Mouse (Mus musculus): Measurements from ENCODE around the gene Cfap70. TPM values are rescaled to one million over a fixed set of nuclear protein-coding genes. Genes with fewer than 3 reads are reported as not detected.

Gene Cfap70
- polyA plus RNA-seq, 1 experiment from 2014 or later = 0.31 TPM

- no peak for ATAC-seq (ENCODE audit: low FRiP score, low read depth)
- Histone ChIP-seq H3K27me3 (no peaks in the 10 kb centered on the region), H3K9me3 (no peaks in the 10 kb centered on the region), H3K4me2 (replicated peaks) (no peak overlapping the region), H3K4me3 (no peak overlapping the region), H3K4me1 (no peaks in the 10 kb centered on the region), H3K27ac (no peak overlapping the region), H3K9ac (no peak overlapping the region), H3K36me3 (peaks cover 87% of the 10 kb centered on the region)
- WGBS = 76% methylated on average over 14 of the region's 14 CpGs
These were observed 8.2 kb upstream of the Cfap70 start for GRCm38 (mm10) chr14:20460216-20460615.

GRCm38 (mm10) chr14:20458378-20458777, 6.4 kb upstream of the Cfap70 start:
- Histone ChIP-seq H3K27ac (no peak overlapping the region), H3K36me3 (peaks cover 72% of the 10 kb centered on the region), H3K4me3 (no peak overlapping the region), H3K4me2 (replicated peaks) (no peak overlapping the region), H3K9me3 (no peaks in the 10 kb centered on the region), H3K4me1 (no peaks in the 10 kb centered on the region), H3K27me3 (no peaks in the 10 kb centered on the region), H3K9ac (no peak overlapping the region)
- 93% methylated on average over 9 of the region's 9 CpGs for WGBS
- no peak for ATAC-seq (ENCODE audit: low FRiP score, low read depth)

GRCm38 (mm10) chr14:20452929-20453328, 903 bp upstream of the Cfap70 start:
- H3K4me2 ChIP-seq (replicated peaks) = no peak overlapping the region
- no peaks in the 10 kb centered on the region for H3K27me3 ChIP-seq
- peaks cover 23% of the 10 kb centered on the region for H3K36me3 ChIP-seq
- H3K4me1 ChIP-seq = 0 out of 2 replicates have a peak, but pooled peaks cover 4% of the 10 kb centered on the region
- H3K4me3 ChIP-seq = no peak overlapping the region
- ATAC-seq (ENCODE audit: low FRiP score, low read depth) = no peak
- 88% methylated on average over 5 of the region's 5 CpGs for WGBS
- no peak overlapping the region for H3K27ac ChIP-seq
- no peaks in the 10 kb centered on the region for H3K9me3 ChIP-seq
- no peak overlapping the region for H3K9ac ChIP-seq

GRCm38 (mm10) chr14:20451302-20451701, 724 bp downstream of the Cfap70 start:
- peaks cover 10% of the 10 kb centered on the region for H3K36me3 ChIP-seq
- H3K27me3 ChIP-seq = no peaks in the 10 kb centered on the region
- H3K4me2 ChIP-seq (replicated peaks) = peak overlapping the region; percentile 74
- peak overlapping the region; percentile 42 for H3K4me3 ChIP-seq
- WGBS = 17% methylated on average over 2 of the region's 2 CpGs
- no peak overlapping the region for H3K27ac ChIP-seq
- H3K4me1 ChIP-seq = 0 out of 2 replicates have a peak, but pooled peaks cover 4% of the 10 kb centered on the region
- ATAC-seq (ENCODE audit: low FRiP score, low read depth) = no peak
- peak overlapping the region; percentile 62 for H3K9ac ChIP-seq
- no peaks in the 10 kb centered on the region for H3K9me3 ChIP-seq

GRCm38 (mm10) chr14:20447209-20447608, 4.8 kb downstream of the Cfap70 start:
- no peak overlapping the region for H3K4me2 ChIP-seq (replicated peaks)
- H3K27me3 ChIP-seq = no peaks in the 10 kb centered on the region
- no peak overlapping the region for H3K9ac ChIP-seq
- WGBS = 72% methylated on average over 12 of the region's 12 CpGs
- H3K4me3 ChIP-seq = no peak overlapping the region
- no peak for ATAC-seq (ENCODE audit: low FRiP score, low read depth)
- no peak overlapping the region for H3K27ac ChIP-seq
- 0 out of 2 replicates have a peak, but pooled peaks cover 4% of the 10 kb centered on the region for H3K4me1 ChIP-seq
- H3K9me3 ChIP-seq = no peaks in the 10 kb centered on the region
- H3K36me3 ChIP-seq = no peaks in the 10 kb centered on the region

DNA sequence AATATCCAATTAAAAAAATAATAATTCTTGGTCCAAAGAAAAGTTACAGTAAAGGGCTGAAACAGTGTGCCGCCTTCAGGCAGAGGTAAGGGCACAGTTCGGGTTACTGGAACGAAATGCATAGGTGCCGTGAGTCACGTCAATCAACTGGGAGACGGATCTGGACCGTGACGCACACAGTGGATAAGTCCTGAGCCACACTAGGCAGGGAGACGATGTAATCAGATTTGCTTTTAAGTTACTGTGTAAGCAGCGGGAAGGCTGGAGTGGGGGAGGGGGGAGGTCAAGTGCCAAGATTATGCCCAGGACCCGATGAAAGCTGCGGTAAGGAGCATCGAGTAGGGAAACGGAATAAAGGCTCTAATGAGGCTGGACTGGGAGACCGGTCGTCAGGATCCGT, 9.8 kb downstream of the Cfap70 start:
- WGBS = 63% methylated on average over 17 of the region's 17 CpGs
- no peaks in the 10 kb centered on the region for H3K27me3 ChIP-seq
- H3K27ac ChIP-seq = no peak overlapping the region
- H3K9me3 ChIP-seq = no peaks in the 10 kb centered on the region
- H3K36me3 ChIP-seq = no peaks in the 10 kb centered on the region
- H3K4me2 ChIP-seq (replicated peaks) = no peak overlapping the region
- no peak overlapping the region for H3K9ac ChIP-seq
- no peak for ATAC-seq (ENCODE audit: low FRiP score, low read depth)
- H3K4me1 ChIP-seq = no peaks in the 10 kb centered on the region
- no peak overlapping the region for H3K4me3 ChIP-seq

DNA sequence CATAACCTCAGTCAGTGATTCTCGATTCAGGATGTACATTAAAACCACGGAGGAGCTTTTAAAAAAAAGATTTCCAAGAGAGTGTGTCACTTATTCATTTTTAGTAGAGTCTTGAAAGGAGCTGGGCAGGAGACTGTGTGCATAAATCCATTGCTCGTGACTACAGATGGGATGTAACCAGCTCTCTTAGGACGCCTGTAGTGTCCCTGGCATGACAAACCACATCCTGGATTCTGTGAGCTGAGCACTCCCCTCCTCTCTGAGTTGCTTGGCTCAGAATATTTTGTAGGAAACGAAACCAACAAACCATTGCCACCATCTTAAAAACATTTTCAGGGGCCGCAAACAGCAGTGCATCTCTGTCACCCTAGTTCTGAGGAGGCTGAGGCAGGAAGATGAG, 15.1 kb downstream of the Cfap70 start:
- 74% methylated on average over 6 of the region's 6 CpGs for WGBS

DNA sequence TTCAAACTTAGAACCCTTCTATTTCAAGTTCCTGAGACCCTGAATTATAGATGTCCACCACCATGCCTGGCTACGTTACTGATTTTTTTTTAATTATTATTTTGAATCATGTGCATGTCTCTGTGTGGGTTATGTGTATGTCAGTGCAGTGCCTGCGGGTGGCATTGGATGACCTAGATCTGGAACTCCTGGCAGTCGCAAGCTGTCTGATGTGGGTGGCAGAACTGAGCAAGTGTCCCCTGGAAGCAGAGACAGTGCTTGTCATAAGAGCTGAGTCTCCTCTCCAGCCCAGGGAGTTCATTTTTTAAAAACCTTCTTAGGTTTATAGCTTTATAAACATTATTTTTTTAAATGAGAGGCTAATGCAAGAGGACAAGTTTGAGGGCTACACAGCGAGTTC, 19.6 kb downstream of the Cfap70 start:
- Histone ChIP-seq H3K27ac (no peak overlapping the region), H3K4me2 (replicated peaks) (no peak overlapping the region), H3K9ac (no peak overlapping the region), H3K36me3 (no peaks in the 10 kb centered on the region), H3K9me3 (no peaks in the 10 kb centered on the region), H3K4me3 (no peak overlapping the region), H3K27me3 (no peaks in the 10 kb centered on the region), H3K4me1 (no peaks in the 10 kb centered on the region)
- WGBS = 80% methylated on average over 4 of the region's 4 CpGs
- no peak for ATAC-seq (ENCODE audit: low FRiP score, low read depth)

More for the DNA sequence above, 15.1 kb downstream of the Cfap70 start:
- Histone ChIP-seq H3K27me3 (no peaks in the 10 kb centered on the region), H3K9me3 (no peaks in the 10 kb centered on the region), H3K4me1 (no peaks in the 10 kb centered on the region), H3K4me3 (no peak overlapping the region), H3K9ac (no peak overlapping the region), H3K27ac (no peak overlapping the region), H3K36me3 (no peaks in the 10 kb centered on the region), H3K4me2 (replicated peaks) (no peak overlapping the region)
- ATAC-seq (ENCODE audit: low FRiP score, low read depth) = no peak

DNA sequence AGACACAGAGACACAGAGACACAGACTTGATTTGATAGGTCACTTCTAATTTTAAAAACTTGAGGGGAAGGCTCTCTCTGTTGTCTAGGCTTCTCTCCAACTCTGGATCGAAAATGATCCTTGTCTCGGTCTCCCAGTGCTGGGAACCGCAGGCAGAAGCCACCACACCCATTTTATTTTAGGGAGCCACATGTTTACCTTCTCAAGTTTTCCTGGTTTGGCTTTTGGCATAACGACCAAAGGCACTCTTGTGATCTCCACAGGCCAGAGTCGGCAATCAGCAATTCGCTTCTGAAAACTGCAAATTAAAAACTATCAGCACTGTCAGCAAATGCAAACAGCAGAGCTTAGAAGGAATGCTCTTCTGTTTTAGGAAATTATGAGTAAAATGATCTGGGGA, 20.3 kb downstream of the Cfap70 start:
- no peaks in the 10 kb centered on the region for H3K4me1 ChIP-seq
- H3K27ac ChIP-seq = no peak overlapping the region
- H3K9ac ChIP-seq = no peak overlapping the region
- H3K4me2 ChIP-seq (replicated peaks) = no peak overlapping the region
- 69% methylated on average over 6 of the region's 6 CpGs for WGBS
- H3K36me3 ChIP-seq = no peaks in the 10 kb centered on the region
- no peaks in the 10 kb centered on the region for H3K27me3 ChIP-seq
- no peak for ATAC-seq (ENCODE audit: low FRiP score, low read depth)
- H3K4me3 ChIP-seq = no peak overlapping the region
- H3K9me3 ChIP-seq = no peaks in the 10 kb centered on the region

- H3K9me3 ChIP-seq = no peaks in the 10 kb centered on the region
- H3K9ac ChIP-seq = no peak overlapping the region
- no peak for ATAC-seq (ENCODE audit: low FRiP score, low read depth)
- no peak overlapping the region for H3K4me2 ChIP-seq (replicated peaks)
- H3K4me3 ChIP-seq = no peak overlapping the region
- no peaks in the 10 kb centered on the region for H3K36me3 ChIP-seq
- 53% methylated on average over 1 of the region's 1 CpGs for WGBS
- H3K4me1 ChIP-seq = no peaks in the 10 kb centered on the region
- H3K27me3 ChIP-seq = no peaks in the 10 kb centered on the region
- no peak overlapping the region for H3K27ac ChIP-seq
These were observed 22.2 kb downstream of the Cfap70 start for GRCm38 (mm10) chr14:20429833-20430232.

- 36% methylated on average over 1 of the region's 1 CpGs for WGBS
- Histone ChIP-seq H3K9me3 (no peaks in the 10 kb centered on the region), H3K4me2 (replicated peaks) (no peak overlapping the region), H3K27ac (no peak overlapping the region), H3K4me3 (no peak overlapping the region), H3K27me3 (no peaks in the 10 kb centered on the region), H3K9ac (no peak overlapping the region), H3K36me3 (no peaks in the 10 kb centered on the region), H3K4me1 (no peaks in the 10 kb centered on the region)
- ATAC-seq (ENCODE audit: low FRiP score, low read depth) = no peak
These were observed 23.4 kb downstream of the Cfap70 start for GRCm38 (mm10) chr14:20428593-20428992.

- Histone ChIP-seq H3K4me1 (no peaks in the 10 kb centered on the region), H3K4me3 (no peak overlapping the region), H3K4me2 (replicated peaks) (no peak overlapping the region), H3K27ac (no peak overlapping the region), H3K36me3 (no peaks in the 10 kb centered on the region), H3K9me3 (no peaks in the 10 kb centered on the region), H3K27me3 (no peaks in the 10 kb centered on the region), H3K9ac (no peak overlapping the region)
- no peak for ATAC-seq (ENCODE audit: low FRiP score, low read depth)
- WGBS = 84% methylated on average over 6 of the region's 6 CpGs
These were observed 29.0 kb downstream of the Cfap70 start for GRCm38 (mm10) chr14:20423046-20423445.

- no peaks in the 10 kb centered on the region for H3K27me3 ChIP-seq
- ATAC-seq (ENCODE audit: low FRiP score, low read depth) = no peak
- H3K4me3 ChIP-seq = no peak overlapping the region
- H3K27ac ChIP-seq = no peak overlapping the region
- no peaks in the 10 kb centered on the region for H3K4me1 ChIP-seq
- no peaks in the 10 kb centered on the region for H3K36me3 ChIP-seq
- WGBS = 72% methylated on average over 7 of the region's 7 CpGs
- H3K9ac ChIP-seq = no peak overlapping the region
- no peak overlapping the region for H3K4me2 ChIP-seq (replicated peaks)
- H3K9me3 ChIP-seq = no peaks in the 10 kb centered on the region
These were observed 29.8 kb downstream of the Cfap70 start for GRCm38 (mm10) chr14:20422257-20422656.

Data from limb, embryonic 13.5 days (tissue).